Mouse (Mus musculus): Measurements from ENCODE around the gene Rpl27.
A peak's percentile ranks its signal among the peaks of the same experiment; 100 is the strongest.

DNA sequence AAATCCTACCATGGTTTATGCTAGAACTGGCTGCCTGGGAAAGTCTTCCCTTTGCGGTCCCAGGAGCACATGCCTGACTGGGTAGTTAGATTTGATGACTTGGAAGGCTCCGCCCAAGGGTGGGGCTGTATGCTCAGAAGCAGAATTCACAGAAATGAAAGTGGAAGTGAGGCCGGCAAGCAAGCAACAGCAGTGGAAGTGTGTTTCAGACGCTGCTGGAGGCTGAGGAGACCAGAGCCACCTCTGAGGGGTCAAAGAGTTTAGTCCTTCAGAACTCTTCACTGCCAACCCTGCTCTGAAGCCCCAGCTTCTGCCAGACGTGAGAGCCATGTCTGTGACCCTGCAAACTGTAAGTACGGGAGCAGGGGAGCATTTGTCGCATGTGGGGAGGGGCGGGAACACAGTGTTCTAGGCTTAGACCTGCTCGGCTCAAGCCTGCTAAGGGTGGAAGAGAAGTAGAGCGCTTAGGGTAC is 6.2 kb downstream of the Rpl27 start, which contains the start of gene Ifi35:
- TF ChIP-seq CTCF (IDR thresholded peaks at IDR 0.05; ENCODE audit: extremely low read depth, insufficient read length, insufficient replicate concordance, low read depth, low read length) (no peak), POLR2A (IDR thresholded peaks at IDR 0.05; ENCODE audit: low read depth, low read length) (peak; percentile 97)
